Mouse (Mus musculus): ENCODE results near the gene Fcer2a. TPM values are rescaled to one million over a fixed set of nuclear protein-coding genes. Genes with fewer than 3 reads are reported as not detected.

The Fcer2a gene
- total RNA-seq, 1 experiment from 2014 or later, result not detected

GRCm38 (mm10) chr8:3676993-3677579 is 16.9 kb downstream of the Fcer2a start:
- ATAC-seq (replicated peaks; ENCODE audit: low read depth, poor library complexity, severe bottlenecking), result peak; percentile 39

GRCm38 (mm10) chr8:3676131-3676992 is 17.6 kb downstream of the Fcer2a start, which contains the start of gene Trappc5:
Gene Trappc5, plus strand, starts transcription at chr8:3676299.
- ATAC-seq (replicated peaks; ENCODE audit: low read depth, poor library complexity, severe bottlenecking), result peak; percentile 74

- ATAC-seq (replicated peaks; ENCODE audit: low read depth, poor library complexity, severe bottlenecking), result no peak
These were observed 19.3 kb downstream of the Fcer2a start for GRCm38 (mm10) chr8:3674671-3675070.

GRCm38 (mm10) chr8:3671980-3672491 is 21.9 kb downstream of the Fcer2a start, which contains the start of gene Fcor:
Gene Fcor, minus strand, starts transcription at chr8:3672362.
- peak; percentile 70 for ATAC-seq (replicated peaks; ENCODE audit: low read depth, poor library complexity, severe bottlenecking)

GRCm38 (mm10) chr8:3670388-3670787 is 23.6 kb downstream of the Fcer2a start:
- peak; percentile 50 for ATAC-seq (replicated peaks; ENCODE audit: low read depth, poor library complexity, severe bottlenecking)

- no peak for ATAC-seq (replicated peaks; ENCODE audit: low read depth, poor library complexity, severe bottlenecking)
These were observed 28.5 kb downstream of the Fcer2a start, which contains the start of gene Mcemp1 for GRCm38 (mm10) chr8:3665507-3665906. Gene Mcemp1, plus strand, starts transcription at chr8:3665754.

GRCm38 (mm10) chr8:3664405-3664804 is 29.6 kb downstream of the Fcer2a start:
- ATAC-seq (replicated peaks; ENCODE audit: low read depth, poor library complexity, severe bottlenecking), result peak; percentile 90

- peak; percentile 71 for ATAC-seq (replicated peaks; ENCODE audit: low read depth, poor library complexity, severe bottlenecking)
These were observed 33.1 kb downstream of the Fcer2a start for GRCm38 (mm10) chr8:3660889-3661288.

GRCm38 (mm10) chr8:3656725-3657381 is 37.1 kb downstream of the Fcer2a start:
- no peak for ATAC-seq (replicated peaks; ENCODE audit: low read depth, poor library complexity, severe bottlenecking)

- ATAC-seq (replicated peaks; ENCODE audit: low read depth, poor library complexity, severe bottlenecking), result no peak
These were observed 38.4 kb downstream of the Fcer2a start, which contains the start of gene Retn for GRCm38 (mm10) chr8:3655526-3655925. Gene Retn, plus strand, starts transcription at chr8:3655770.

- no peak for ATAC-seq (replicated peaks; ENCODE audit: low read depth, poor library complexity, severe bottlenecking)
These were observed 39.1 kb downstream of the Fcer2a start for GRCm38 (mm10) chr8:3654726-3655508.

GRCm38 (mm10) chr8:3652845-3653244 is 41.1 kb downstream of the Fcer2a start:
- ATAC-seq (replicated peaks; ENCODE audit: low read depth, poor library complexity, severe bottlenecking), result no peak

- ATAC-seq (replicated peaks; ENCODE audit: low read depth, poor library complexity, severe bottlenecking), result peak; percentile 34
These were observed 45.0 kb downstream of the Fcer2a start for GRCm38 (mm10) chr8:3648990-3649389.

GRCm38 (mm10) chr8:3648268-3648667 is 45.7 kb downstream of the Fcer2a start:
- peak; percentile 40 for ATAC-seq (replicated peaks; ENCODE audit: low read depth, poor library complexity, severe bottlenecking)

- ATAC-seq (replicated peaks; ENCODE audit: low read depth, poor library complexity, severe bottlenecking), result no peak
These were observed 46.4 kb downstream of the Fcer2a start for GRCm38 (mm10) chr8:3647561-3647960.

- ATAC-seq (replicated peaks; ENCODE audit: low read depth, poor library complexity, severe bottlenecking), result no peak
These were observed 47.0 kb downstream of the Fcer2a start for GRCm38 (mm10) chr8:3646824-3647531.

- ATAC-seq (replicated peaks; ENCODE audit: low read depth, poor library complexity, severe bottlenecking), result peak; percentile 95
These were observed 48.2 kb downstream of the Fcer2a start for GRCm38 (mm10) chr8:3645804-3646203.

All from common myeloid progenitor, adult 5-6 weeks (primary cell).